Mouse (Mus musculus) mesoderm, embryonic 11.5 days (tissue): ENCODE data around the gene Hba-a1.
A peak's percentile ranks its signal among the peaks of the same experiment; 100 is the strongest.
"Not testable (repeated sequence)": the region's sequence is repeated elsewhere in the genome, so short reads cannot be mapped to it uniquely, and the experiment has no call there.

ENCODE experiments used
- DNase-seq: peaks from one replicate; pipeline ENCODE4 v3.0.0-alpha.2; 2012; ENCODE audit warnings: low read depth, low spot score

The Hba-a1 gene

GRCm38 (mm10) chr11:32262674-32263415, 20.5 kb upstream of the Hba-a1 start:
- DNase-seq = peak; percentile 73

- DNase-seq = no peak
Measured at GRCm38 (mm10) chr11:32265117-32265738, 18.1 kb upstream of the Hba-a1 start.

DNA sequence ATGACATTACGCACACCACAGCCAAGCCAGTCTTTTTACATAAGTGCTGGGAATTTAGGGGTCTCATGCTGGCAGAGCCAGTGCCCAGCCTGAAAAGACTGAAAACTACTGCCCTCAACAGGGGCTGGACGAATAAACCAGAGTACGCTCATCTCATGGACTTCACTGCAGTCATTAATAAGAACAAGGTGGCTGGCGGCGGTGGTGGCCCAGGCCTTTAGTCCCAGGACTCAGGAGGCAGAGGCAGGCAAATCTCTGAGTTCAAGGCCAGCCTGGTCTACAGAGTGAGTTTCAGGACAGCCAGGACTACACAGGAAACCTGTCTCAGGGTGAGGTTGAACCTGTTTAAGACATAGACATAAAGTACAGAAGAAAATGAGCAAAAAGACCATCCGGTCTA, 17.1 kb upstream of the Hba-a1 start:
- no peak for DNase-seq

- DNase-seq = no peak
Measured at GRCm38 (mm10) chr11:32266776-32267175, 16.5 kb upstream of the Hba-a1 start.

- peak; percentile 96 for DNase-seq
Measured at GRCm38 (mm10) chr11:32267188-32267884, 16.0 kb upstream of the Hba-a1 start, which contains the start of gene Nprl3. TSS of gene Nprl3 (minus strand) at chr11:32267707.

GRCm38 (mm10) chr11:32267964-32268363, 15.3 kb upstream of the Hba-a1 start:
- no peak for DNase-seq

DNA sequence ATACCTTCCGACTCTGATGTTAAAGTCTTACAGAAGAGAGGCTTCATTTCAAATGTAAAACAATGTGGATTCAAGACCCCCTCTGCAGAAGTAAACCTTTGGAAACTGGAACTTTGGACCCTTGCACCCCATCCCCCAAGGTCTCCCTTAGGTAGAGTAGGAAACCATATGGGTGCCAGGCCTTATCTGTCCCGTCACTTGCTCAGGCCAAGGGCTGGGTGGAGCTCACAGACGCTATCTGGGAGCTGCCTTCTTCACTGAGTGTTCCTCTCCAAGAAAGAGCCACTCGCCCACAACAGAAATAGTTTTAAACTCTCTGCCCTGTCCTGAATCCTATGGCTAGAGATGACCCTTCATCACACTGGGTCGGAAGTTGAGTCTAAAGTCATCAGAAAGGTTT, 14.4 kb upstream of the Hba-a1 start:
- DNase-seq = no peak

GRCm38 (mm10) chr11:32271178-32271577, 12.1 kb upstream of the Hba-a1 start:
- DNase-seq = no peak

DNA sequence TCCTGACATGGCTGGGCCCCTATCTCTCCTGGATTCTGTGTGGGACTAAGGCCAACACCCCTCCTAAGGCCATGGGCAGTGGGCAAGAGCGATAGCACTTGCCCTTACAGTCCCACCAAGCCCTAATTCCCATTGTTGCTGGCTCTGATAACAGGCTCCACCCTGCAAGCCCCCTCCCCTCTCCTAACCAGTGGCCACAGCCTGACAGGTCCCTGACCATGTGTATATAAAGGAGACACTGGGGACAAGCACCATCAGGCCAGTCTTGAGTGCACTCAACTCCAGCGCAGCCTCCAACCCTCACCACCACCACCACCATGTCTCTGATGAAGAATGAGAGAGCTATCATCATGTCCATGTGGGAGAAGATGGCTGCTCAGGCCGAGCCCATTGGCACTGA, 7.0 kb upstream of the Hba-a1 start, which contains the start of gene Hba-x:
Gene Hba-x (plus strand): TSS at position 54 of the 400 bp plus-strand sequence.
- DNase-seq = no peak

DNA sequence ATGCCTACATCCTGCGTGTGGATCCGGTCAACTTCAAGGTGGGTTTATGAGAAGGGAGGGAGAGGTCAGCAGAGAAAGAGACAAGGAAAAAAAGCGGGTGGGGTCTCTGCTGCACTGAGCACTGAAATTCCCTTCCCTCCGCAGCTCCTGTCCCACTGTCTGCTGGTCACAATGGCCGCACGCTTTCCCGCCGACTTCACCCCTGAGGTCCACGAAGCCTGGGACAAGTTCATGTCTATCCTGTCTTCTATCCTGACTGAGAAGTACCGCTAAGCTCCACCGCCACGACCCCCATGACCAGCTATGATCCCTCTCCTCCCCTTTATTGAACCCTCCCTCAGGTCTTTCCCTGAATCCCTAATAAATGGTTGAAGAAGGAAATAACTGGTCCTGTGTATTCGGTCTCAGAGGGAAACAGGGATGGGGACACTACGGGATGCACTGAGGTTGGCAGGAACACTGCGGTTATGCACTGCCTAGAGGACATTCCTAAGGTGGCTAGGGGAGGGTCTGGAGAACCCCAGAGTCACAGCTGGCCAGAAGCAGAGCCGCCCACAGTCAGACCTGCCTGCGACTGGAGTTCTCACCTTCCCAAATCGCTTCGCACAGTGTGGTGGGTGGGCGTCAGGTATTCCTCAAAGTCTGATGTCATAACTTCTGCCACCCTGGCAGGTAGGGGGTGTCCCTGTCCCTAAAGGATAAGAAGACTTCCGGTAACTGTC, 5.4 kb upstream of the Hba-a1 start:
- no peak for DNase-seq

- no peak for DNase-seq
Measured at GRCm38 (mm10) chr11:32278458-32278957, 4.8 kb upstream of the Hba-a1 start.

GRCm38 (mm10) chr11:32280646-32281045, 2.7 kb upstream of the Hba-a1 start:
- DNase-seq = no peak

DNA sequence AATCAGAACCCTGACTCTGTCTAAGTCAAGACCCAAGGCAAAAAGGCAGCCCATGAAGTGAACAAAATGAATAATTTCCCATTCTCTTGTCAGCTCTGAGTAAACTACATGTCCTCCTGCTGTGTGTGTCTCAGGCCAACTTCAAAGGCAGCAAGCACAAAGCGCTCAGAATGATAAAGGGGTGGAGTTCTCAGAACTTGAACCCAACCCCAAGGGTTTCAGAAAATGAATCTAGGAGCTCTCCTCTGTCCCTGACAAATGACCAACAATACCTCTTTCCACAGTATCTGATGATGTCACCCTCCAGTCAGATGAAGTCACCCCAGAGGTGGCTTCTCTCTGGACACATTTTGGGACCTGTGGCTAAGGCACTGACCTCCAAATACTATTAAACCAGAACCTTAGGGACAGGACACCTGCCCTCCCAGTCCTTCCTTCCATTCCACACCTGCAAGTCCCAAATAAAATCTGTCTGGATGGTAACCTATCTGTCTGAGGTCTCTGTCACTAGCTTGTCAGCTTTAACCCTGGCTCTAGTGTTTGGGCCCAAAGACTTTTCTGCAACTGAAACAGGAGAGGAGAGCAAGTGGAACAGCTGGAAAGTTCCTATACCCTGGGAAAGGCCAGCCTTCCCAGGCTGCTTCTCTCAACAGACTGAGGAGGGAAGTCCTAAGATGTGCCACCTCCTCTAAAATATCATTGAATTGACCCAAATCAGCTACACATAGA, 1.7 kb upstream of the Hba-a1 start:
- DNase-seq = no peak

GRCm38 (mm10) chr11:32284582-32284981, 1.3 kb downstream of the Hba-a1 start:
- not testable (repeated sequence) for DNase-seq

DNA sequence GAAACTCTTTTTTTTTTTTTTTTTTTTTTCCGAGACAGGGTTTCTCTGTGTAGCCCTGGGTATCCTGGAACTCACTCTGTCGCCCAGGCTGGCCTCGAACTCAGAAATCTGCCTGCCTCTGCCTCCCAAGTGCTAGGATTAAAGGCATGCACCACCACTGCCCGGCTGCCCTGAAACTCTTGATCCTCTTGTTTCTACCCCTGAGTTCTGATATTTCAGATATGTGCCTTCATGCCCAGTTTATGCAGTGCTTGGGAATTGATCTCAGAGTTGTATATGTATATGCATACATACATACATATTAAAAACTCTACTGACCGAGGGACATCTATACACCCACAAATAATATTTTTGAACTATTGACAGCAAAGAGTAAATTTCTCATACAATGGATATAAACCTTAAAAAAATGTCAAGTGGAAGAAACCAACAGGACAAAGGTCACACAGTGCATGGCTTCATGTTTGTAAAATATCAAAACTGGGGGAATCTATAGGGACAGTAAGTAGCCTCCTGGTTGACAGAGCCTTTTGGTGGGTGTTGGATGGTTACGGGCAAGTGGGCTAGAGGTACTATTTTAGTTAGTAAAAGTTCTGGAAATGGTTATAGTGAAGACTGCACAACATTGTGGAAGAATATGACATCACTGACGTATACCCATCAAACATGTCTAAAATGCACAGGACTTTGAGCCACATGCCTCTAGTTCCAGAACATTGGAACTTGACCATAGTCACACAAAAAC, 1.9 kb downstream of the Hba-a1 start:
- DNase-seq = no peak

DNA sequence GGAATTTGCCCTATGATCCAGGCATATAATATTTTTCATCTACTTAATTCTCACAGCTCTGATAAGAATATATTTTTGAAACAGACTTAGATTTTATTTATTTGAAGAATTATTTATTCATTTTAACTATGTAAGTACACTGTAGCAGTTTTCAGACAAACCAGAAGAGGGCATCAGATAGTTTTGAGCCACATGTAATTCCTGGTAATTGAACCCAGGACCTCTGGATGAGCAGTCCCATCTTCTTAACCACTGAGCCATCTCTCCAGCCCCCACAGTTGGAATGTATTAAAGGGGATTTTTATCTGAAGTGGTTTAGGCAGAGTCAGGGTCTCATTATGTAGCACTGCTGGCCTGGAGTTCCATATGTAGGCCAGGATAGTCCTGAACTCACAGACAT, 2.6 kb downstream of the Hba-a1 start:
- not testable (repeated sequence) for DNase-seq

DNA sequence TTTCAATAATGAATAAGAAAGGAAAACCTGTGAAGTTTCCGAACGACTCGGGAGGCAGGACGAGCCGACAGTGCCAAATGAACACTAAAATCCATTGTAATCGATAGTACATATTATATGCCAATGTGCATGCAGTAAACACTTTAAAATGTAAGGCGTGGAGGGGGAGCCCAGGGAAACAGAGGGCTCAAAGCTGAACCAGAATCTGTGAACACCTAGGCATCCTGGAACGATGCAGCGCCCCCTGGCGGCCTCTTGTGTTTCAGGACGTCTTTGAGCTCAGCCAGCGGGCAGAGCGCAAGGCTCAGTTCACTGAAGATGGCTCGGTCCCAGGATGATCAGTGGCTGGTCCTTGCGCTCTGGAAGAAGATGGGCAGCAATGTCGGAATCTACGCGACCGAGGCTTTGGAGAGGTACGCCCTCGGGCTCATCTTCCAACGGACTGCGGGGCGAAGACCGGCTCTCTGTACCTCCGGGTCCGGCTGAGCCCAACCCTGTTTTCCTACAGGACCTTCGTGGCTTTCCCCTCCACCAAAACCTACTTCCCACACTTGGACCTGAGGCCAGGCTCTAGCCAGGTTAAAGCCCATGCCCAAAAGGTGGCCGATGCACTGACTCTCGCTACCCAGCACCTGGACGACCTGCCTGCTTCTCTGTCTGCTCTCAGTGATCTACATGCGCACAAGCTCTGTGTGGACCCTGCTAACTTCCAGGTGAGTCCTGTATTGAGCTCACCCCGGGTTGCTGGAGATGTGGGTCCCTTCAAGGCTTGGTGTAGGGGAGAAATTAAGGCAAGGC, 3.6 kb downstream of the Hba-a1 start, which contains the start of gene Hbq1b:
Gene Hbq1b (plus strand): TSS at position 271 of the 798 bp plus-strand sequence.
- DNase-seq = peak; percentile 78

DNA sequence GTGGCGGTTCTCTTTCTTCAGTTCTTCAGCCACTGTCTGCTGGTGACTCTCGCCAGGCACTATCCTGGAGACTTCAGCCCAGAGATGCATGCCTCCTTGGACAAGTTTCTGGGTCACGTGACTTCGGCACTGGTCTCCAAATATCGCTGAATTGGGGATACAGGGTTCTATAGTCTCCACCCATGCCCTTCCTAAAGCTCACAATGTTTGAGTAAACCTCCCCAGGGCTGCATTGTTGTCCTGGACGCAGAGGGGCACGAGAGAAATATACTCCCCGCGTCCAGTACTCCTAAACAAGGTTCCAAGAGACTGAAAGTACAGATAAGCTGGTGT, 4.1 kb downstream of the Hba-a1 start:
- DNase-seq = no peak

DNA sequence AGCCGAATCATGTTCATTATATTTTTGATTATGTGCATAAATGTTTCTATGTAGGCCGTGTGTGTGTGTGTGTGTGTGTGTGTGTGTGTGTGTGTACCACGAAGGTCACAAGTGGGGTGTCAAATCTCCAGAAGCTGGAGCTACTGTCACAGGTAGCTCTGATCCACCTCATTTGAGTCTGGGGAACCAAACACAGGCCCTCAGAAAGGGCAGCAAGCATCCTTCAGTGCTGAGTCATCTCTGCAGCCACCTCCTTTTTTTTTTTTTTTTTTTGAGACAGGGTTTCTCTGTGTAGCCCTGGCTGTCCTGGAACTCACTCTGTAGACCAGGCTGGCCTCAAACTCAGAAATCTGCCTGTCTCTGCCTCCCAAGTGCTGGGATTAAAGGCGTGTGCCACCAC, 9.5 kb downstream of the Hba-a1 start:
- not testable (repeated sequence) for DNase-seq
